Mouse (Mus musculus): ENCODE measurements at regions not wholly inside any gene's neighbourhood (a gene's known extent, or its start where the extent isn't known, plus 50 kb on each side); places are given as distances from the start of the nearest gene placed in this dataset.

DNA sequence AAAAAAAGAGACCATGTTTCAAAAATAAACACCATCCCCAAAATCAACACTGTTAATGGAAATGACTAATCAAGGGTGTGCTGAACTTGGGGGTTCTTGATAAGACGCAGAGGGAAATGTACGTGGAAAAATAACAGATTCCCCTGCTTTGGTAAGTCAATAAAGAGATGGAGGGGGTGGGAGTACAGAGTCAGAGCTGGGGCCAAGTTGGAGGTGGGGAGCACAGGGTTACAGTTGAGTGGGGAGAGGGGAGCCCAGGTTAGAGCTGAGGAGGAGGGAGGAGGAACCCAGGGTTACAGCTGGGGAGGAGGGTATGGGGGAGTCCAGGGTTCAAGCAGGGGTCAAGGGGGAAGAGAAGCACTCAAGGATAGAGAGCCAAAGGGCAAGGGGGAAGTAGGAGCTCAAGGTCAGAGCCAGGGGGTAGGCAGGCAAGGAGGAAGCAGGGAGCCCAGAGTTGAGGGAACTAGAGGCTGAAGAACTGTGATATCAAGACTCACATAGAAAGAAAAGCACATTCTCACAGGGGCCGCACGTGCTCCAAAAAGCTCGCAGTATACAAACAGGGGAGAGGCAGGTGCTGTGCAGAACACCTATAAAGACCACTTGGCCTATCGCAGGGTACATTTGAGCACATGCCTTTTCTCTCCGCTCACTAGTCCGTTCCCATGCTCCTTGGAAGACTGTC is 246.4 kb downstream of the Sox9 start:
- no peak for DNase-seq (ENCODE audit: low spot score in 2 of 2)

DNA sequence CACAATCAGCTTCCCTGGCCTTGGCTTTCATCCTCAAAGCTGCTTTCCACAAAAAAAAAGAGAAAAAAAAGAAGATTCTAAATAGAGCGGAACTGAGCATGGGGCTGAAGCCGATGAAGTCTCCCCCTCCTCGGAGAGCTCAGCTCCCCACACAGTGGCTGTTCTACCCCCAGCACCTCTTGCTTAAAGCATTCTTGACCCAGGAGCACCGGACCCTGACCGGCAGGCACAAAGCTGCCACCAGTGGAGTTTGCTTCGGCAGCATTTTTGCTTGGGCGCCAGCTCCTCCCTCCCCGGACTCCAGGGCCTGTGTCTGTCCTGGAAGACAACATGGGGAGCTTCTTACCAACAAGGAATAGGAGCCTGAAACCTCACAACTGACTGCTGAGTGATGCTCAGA is 249.4 kb downstream of the Sox9 start:
- DNase-seq (ENCODE audit: low spot score in 2 of 2), result no peak

DNA sequence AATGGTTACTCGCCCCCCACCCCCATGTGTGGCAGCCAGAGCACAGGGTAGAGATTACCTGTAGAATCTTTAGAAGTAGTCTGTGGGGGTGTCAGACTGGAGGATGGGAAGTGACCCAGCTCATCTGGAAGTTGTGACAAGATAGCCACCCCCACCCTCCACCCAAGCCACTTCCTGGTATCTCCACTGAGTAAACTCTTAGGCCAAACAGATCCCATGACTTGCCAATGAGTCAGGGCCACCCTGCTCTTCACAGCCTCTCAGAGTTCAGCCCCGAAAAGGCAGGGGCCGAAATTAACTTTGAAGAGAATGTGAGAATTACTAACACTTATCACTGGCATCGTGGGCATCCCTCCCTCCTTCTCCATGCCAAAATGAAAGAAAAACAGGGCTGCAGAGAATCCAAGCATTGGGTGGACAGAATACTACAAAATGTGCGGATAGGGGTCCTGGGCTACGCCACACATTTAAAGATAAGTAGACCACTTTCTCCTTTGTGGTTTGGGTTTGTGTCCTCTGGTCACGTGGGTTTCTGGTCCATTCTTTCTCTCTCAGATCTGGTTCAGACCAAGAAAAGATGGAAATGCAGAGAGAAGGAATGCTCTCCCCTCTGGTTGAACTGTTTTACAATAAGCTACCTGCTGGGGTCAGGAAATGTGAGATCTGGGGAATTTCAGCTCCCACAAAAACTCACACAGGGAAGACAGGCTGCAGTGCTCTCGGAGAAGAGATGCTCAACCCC is 250.6 kb downstream of the Sox9 start:
- no peak for DNase-seq (ENCODE audit: low spot score in 2 of 2)

DNA sequence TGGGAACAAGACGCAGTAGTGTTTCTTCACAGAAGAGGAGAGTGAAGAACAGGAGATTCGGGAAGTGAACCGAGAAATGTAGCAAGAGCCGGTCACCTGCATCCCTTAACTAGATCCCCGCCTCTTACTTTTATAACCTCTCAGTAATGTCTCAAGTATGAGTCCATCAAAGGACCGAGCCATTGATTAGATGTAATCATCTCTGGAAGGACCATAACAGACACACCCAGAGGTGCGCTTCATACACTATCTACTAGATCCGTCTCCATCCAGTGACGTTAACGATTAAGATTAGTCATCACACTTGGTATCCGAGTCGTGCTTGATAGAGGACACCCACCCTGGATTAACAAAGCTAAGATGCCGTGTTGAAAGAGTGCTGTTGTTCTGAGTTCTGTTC is 252.9 kb downstream of the Sox9 start:
- no peak for DNase-seq (ENCODE audit: low spot score in 2 of 2)

DNA sequence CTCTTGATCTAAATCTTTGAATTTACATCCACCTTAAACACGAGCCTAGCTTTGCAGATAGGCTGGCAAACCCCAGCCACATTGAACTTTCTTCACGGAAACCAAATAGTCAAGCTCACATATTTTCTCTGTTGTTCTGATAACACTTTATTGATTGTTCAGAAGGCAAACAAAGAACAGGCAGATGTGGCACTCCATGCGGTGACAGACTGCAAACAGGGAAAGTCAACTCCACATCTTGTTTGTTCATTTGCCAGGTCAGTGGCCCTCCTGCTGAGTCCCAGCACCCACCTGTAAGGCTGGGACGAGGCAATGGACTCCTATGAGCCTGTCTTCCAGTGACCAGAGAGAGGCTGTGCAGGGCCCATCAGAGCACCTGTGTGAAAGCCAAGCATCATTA is 255.7 kb downstream of the Sox9 start:
- DNase-seq (ENCODE audit: low spot score in 2 of 2), result no peak

DNA sequence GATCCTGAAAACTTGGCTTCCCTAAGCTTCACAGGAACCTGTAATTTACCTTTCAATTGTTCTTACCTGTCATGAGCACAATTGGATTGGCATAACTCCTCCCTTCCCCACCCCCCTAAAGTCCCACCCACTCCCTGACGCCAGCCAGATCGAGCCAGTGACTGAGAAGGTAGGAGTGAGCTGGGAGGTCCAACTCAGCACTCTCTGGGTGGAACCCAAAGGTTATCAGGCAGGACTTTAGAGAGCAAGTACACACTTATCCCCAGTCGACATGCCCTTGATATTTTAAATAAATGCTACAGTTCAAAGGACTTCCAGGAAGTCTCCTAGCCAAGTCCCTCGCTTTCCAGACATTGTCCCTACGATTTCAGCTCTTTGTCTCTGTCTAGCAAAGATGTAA is 260.7 kb downstream of the Sox9 start:
- no peak for DNase-seq (ENCODE audit: low spot score in 2 of 2)

DNA sequence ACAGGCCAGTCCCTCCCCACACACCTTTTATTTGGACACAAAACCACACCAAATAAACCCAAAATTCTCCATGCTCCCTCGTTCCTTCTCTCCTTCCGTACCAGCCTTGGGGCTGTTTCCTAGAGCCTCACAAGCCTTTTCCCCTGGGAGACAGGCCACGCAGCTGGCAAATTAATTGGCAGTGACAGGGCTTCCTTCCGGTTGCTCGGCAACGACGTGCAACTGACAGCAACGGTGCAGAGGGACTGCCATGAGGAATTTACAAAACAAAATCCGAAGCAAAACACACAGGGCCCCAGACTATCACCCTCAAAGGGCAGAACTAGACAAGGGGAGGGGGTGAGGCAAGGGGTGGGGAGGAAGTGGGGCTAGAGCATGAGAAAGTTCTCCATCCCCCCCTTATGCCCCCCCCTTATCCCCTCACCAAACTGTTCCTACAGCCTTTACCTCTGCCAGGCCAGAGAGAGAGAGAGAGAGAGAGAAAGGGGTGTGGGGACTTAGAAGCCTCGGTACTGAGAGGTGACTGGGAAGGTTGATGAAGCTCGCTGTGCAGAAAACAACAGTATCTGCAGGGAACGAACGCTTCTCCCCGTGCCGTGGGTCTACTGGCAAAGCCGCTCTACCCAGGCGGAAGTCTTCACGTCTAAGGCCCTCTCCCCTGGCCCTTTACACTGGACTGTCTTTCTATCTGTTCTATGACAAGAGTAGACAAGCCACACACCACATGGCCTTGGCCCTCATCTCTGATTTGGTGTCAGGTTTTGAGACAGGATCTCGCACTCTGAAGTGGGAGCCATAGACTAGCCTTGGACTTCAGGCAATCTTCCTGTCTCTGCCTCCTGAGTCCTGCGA is 264.4 kb downstream of the Sox9 start:
- DNase-seq (ENCODE audit: low spot score in 2 of 2), result peak in 1 of 2 experiments; percentile 26

DNA sequence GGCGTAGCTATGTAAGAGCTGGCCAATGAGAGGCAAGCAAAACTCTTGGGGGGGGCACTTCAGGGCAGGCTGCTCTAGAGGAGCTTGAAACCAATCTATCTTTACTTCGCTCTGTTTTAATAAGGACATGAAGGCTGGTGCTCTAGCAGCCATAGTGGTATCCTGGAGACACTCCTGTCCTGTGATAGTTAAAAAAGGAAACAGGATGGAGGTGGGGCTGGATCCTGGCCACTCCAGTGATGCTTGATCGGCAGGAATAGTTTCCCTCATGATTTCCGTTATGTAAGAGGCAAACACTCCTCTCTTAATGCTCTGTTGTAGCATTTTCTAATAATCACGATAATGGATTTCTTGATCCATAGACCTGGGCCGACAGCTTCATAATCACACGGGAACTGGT is 266.1 kb downstream of the Sox9 start:
- no peak for DNase-seq (ENCODE audit: low spot score in 2 of 2)

DNA sequence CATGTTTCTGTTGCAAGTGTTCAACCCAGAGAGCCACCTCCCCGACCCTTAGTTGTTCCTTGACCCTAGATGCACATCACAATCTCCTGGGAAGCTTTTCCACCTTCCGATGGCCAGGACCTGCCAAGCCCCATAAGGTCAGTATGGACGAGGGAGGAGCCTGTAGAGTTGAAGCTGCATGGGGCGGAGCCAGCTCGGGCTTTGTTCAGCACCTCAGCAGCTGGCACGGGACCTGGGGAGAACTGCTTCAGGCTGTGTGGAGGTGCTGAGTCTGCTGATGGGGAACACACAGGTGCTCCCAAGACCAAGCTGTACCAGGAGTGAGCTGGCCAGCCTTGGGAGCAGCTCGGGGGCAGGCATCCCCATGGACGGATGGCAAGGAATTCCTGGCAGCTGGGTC is 267.6 kb downstream of the Sox9 start:
- no peak for DNase-seq (ENCODE audit: low spot score in 2 of 2)

DNA sequence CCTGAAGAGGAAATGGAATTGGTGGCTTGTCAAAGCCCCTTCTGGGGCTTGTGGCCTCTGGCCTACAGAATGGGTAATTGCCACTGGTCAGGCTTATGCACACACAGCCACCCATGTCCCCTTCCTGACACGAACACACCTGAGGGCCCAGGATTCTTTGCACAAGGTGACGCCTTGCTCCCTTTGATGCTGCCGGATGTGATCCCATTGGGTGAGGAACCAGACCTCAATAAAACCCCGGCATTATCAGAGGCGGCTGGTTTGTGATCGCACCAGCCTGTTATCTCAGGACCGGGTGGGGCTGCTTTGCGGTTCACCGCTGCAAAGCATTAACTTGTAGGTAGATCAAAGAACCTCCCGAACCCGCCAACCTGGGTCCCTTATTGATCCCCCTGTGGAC is 270.5 kb downstream of the Sox9 start:
- no peak for DNase-seq (ENCODE audit: low spot score in 2 of 2)

DNA sequence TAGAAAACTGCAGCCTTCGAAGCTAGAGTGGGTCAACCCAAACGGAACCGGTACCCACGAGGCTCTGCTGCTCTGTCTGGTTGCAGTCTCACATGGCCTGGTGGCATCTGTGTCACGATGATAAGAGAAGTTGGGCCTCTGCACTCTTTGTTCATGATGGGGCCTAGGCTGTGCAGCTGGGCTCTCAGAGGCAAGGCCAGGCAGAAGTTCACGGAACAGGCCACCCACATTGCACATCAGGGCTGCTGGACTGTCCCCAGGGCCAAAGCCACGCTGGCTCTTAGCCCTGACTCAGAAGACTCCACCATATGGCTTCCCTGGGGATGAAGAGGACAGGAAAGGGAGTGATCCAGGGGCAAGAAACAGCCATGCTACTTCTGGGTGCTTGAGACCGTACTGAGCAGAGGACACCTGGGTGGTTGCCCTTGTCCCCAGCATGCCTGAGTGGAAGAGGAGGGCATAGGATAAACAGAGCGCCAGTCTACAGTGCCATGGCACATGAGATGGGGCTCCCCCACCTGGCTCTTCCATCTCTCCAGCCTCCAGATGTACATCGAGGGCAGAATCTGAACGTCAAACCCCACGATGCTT is 274.1 kb downstream of the Sox9 start:
- no peak for DNase-seq (ENCODE audit: low spot score in 2 of 2)

DNA sequence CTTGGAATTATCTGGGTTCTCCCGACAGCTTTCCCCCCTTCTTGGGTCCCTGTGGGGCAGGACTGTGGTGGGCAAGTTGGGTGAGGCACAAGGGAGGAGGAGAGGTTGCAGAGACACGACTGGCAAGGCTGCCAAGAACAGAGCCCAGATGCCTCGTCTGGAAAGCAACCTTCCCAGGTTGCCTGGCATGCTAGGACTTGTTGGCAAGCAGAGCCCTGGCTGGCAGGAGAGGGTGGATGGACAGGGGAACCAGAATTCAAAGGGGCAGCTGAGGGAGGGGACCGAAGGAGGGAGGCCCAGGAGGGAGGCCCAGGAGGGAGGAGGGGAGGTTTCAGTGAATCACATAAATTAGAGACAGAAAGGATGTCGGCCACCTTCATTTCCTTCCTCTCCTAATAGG is 274.8 kb downstream of the Sox9 start:
- no peak for DNase-seq (ENCODE audit: low spot score in 2 of 2)

DNA sequence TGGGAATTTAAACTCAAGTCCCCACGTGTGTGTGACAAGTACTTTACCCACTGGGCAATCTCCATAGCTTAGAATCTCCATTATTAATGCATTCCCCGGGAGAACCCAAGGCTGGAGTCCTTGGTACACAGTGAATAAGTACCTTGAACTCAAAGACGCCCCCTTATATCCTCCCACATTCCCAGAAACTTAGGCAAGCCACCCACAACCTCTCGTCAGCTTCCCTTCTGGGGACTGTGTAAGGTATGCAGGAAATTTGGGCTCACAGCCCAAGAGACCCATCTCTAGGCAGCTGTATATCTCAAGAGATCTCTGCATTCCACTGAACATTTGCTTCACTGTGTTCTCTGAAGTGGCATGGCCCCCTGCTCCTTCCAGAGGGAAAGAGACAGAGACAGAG is 288.3 kb downstream of the Sox9 start:
- DNase-seq (ENCODE audit: low spot score in 2 of 2), result no peak

DNA sequence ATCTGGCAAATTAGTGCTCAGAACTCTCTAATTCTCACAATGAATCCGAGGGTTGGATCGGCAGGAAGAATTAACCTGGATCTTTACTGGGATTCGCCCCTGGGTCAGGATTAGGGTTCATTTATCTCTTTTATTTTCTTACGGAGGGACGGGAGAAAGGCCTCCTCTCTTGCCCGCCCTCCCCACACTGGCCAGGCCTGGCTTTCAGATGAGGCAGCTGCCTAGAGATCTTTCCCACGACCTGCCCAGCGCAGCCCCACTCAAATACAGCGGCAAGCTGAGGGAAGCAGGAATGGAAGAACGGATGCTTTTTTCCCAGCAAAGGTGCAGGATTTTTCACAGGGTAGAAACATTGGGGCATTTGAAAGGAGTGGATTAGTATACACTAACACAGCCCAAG is 289.9 kb downstream of the Sox9 start:
- no peak for DNase-seq (ENCODE audit: low spot score in 2 of 2)

DNA sequence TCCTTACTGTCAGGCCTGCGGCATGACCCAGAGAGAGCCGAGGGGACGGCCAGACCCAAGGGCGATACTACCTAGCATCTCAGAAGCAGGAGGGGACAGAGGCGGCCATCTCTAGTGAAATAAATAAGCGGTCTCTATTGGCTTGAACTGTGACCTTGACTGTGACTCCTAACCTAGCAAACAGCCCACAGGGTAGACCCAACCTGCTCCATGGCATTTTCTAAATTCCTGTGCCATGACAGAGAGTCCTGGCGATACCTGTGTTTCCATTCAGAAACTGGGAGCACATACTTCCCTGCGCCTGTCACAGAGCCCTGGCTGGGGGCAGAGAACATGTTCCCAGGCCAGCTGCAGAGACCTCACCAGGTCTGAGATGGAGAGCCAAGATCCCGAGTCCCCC is 292.3 kb downstream of the Sox9 start:
- DNase-seq (ENCODE audit: low spot score in 2 of 2), result no peak

DNA sequence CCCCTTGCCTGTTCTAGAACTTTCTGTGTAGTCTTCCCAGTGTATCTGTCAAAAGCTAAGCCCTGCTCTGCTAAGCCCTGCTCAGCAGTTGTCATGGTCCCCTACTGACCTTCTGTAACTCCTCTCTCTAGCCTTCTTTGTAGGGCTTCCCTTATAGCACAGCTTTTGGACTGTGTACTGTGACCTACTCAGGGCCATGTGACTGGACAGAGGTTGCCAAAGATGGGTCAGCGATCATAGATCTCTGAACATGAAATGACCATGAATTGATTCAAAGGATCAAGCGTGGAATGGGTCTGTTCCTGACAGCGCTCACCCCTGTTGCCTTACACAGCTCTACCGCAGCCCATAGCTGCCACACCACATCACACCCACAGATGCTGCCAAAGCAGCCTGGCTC is 294.3 kb downstream of the Sox9 start:
- no peak for DNase-seq (ENCODE audit: low spot score in 2 of 2)

DNA sequence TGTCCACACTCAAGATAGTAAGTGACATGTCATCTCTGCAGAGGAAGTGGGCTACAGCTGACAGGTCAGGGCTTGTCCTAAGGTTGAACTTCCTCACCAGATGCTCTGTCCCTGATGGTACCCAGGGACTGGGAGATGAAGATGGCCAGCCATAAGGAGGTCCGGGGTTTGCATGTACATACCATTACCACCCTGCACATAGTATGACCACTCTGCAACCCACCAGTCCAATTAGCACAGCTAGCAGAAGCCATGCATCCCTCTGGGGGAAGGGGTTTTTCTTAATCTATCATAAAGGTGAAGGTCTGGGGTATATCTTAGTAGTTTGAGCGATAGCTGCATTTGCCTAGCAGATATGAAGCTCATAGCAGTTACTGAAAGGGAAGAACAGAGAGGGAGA is 298.3 kb downstream of the Sox9 start:
- DNase-seq (ENCODE audit: low spot score in 2 of 2), result no peak

DNA sequence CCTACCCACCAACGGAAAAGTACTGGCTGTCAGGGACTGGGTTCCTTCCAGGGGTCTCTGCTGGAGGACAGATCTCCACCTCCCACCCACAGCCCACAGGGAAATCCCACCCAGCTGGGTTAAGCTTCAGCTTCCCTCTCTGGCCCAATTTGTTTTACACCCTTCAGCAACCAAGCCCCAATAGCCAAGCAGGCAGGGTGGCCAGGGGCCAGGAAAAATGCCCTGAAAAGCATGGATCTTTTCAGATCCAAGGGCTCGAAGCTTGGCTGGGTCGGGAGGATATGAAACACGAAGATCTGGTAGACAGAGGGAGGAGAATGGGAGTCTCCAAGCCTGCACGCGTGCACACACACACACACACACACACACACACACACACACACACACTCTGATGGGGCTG is 302.4 kb downstream of the Sox9 start:
- DNase-seq (ENCODE audit: low spot score in 2 of 2), result no peak

DNA sequence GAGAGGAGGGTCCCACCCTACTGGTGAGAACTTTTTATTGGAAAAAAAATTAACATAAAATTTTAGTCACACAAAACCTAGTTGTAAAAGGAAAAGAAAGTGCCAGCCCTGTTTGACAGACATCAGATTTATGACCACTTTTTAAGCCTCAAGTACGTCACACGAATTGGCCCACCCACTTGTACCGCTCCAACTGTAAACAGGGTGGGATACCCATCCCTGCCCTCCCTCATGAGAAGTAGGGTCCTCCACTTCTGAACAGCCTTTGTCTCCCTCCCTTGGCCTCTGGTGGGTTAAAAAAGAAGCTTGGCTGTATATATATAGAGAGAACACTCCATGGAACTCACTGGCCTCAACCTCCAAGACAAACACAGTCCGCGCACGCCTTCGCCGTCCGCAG is 303.5 kb downstream of the Sox9 start:
- DNase-seq (ENCODE audit: low spot score in 2 of 2), result no peak

DNA sequence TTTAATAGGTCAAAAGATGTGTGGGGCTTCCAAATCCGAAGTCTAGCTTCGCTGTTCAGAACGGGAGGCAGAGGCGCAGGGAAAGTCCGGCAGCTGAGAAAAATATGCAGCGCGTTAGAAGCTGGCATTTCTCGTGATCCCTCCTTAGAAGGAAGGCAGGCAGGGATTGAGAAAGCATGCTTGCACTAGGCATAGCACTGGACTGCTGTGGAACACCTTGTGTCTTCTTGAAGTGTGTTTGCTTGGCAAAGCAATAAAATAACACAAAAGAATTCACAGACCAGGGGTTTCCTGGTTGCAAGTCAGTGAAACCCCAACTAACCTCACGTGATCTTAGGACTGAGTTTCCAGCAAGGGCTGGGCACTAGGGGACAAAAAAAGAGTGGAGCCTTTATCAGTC is 305.1 kb downstream of the Sox9 start:
- no peak for DNase-seq (ENCODE audit: low spot score in 2 of 2)

DNA sequence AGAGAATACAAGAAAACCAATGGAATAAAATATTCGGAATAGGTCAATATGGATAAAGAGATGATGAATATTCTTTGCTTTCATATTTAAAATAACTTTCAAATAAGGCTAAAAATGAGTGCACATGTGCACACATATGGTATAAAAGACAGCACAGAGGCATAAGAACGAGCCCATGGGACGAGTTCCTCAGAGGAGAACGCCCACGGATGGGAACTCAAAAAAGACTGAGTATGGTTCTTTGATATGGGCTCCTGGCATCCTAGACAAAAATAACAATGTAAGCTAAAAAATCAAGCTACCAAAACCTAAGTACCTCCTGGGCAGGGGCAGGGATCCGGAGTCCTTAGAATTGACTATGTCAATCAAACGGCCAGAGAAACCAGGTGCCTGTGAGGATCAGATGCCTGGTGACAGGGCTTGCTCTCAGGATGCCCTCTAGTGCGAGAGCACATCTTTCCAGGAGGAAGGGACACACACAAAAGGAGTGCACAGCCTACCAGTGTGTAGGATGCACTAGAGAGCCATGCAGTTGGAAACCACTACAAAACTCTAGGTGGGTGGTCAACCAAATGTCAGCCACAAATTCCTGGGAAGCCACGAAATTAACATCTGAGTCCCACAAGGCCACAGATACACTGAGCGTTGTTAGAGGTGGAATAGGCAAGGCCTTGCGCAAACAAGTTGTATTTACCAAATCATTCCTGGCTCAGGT is 307.8 kb downstream of the Sox9 start:
- no peak for DNase-seq (ENCODE audit: low spot score in 2 of 2)
